9 mouse cellular contexts compared by ENCODE assay signal in genomic region chr16:29837025-29837629, GRCm38 (mm10).
DNase-seq lines count a peak whose midpoint lies in the region; ATAC-seq and TF ChIP-seq lines count a peak whose summit lies in the region.
"Had no signal": no experiment of that assay in that cellular context is flagged by ENCODE, and none has a peak within 500 bp of the region (broad histone marks: within the 10 kb centered on the region; RNA-seq: fewer than 3 reads in every experiment).

No protein-coding gene starts in this region.

- peak overlapping the region; percentile 56 for H3K4me2 ChIP-seq in heart, embryonic 12.5 days
- H3K4me2 ChIP-seq in midbrain, embryonic 16.5 days (ENCODE audit: low read length): peak overlapping the region; percentile 63
- H3K4me2 ChIP-seq: liver, embryonic 15.5 days had no signal

- intact Hi-C loops in heart, adult 2 months (cut with DNase I): no loop called here
- intact Hi-C loops in gastrocnemius, postnatal 36 days (cut with DNase I): no loop called here

- H3K27ac ChIP-seq in heart, embryonic 12.5 days (ENCODE audit: poor library complexity, severe bottlenecking): no peak overlapping the region
- no peak overlapping the region for H3K27ac ChIP-seq in heart, adult 2 months
- H3K27ac ChIP-seq in hindbrain, embryonic 10.5 days: peak overlapping the region; percentile 72; the same call in 1 of the 2 replicates
- no peak overlapping the region for H3K27ac ChIP-seq in midbrain, embryonic 16.5 days (ENCODE audit: low read length)
- H3K27ac ChIP-seq: liver, embryonic 15.5 days had no signal

- no peaks in the 10 kb centered on the region for H3K36me3 ChIP-seq in heart, embryonic 12.5 days
- no peaks in the 10 kb centered on the region for H3K36me3 ChIP-seq in heart, adult 2 months (ENCODE audit: control insufficient read depth, insufficient read depth, low read length)
- no peaks in the 10 kb centered on the region for H3K36me3 ChIP-seq in hindbrain, embryonic 10.5 days
- H3K36me3 ChIP-seq in midbrain, embryonic 16.5 days (ENCODE audit: control insufficient read depth, insufficient read depth, low read length): no peaks in the 10 kb centered on the region
- H3K36me3 ChIP-seq: liver, embryonic 15.5 days had no signal

- no peak for TF ChIP-seq POLR2A in heart, adult 2 months (IDR thresholded peaks at IDR 0.05; ENCODE audit: insufficient read depth, low read depth, low read length)

- H3K27me3 ChIP-seq in heart, embryonic 12.5 days (replicated peaks): 0 out of 2 replicates have a peak, but pooled peaks cover 2% of the 10 kb centered on the region
- no peaks in the 10 kb centered on the region for H3K27me3 ChIP-seq in heart, adult 2 months (ENCODE audit: control insufficient read depth, insufficient read depth, low read length)
- peaks cover 89% of the 10 kb centered on the region for H3K27me3 ChIP-seq in hindbrain, embryonic 10.5 days (ENCODE audit: insufficient read depth, poor library complexity, severe bottlenecking)
- peaks cover 8% of the 10 kb centered on the region; the same call in 1 of the 2 replicates for H3K27me3 ChIP-seq in midbrain, embryonic 16.5 days (ENCODE audit: control insufficient read depth, insufficient read depth, low read depth, low read length)
- H3K27me3 ChIP-seq: liver, embryonic 15.5 days had no signal

- 13% methylated on average over 14 of the region's 14 CpGs for WGBS in heart, embryonic 12.5 days
- WGBS in heart, adult 2 months: 36% methylated on average over 14 of the region's 14 CpGs
- WGBS in hindbrain, embryonic 10.5 days: 9% methylated on average over 14 of the region's 14 CpGs
- under 1% methylated on average over 14 of the region's 14 CpGs for WGBS in midbrain, embryonic 16.5 days

- H3K4me3 ChIP-seq in heart, embryonic 12.5 days: 0 out of 2 replicates have a peak overlapping the region, but pooled peaks have one; percentile 7
- no peak overlapping the region for H3K4me3 ChIP-seq in heart, adult 2 months
- peak overlapping the region; percentile 41 for H3K4me3 ChIP-seq in hindbrain, embryonic 10.5 days
- H3K4me3 ChIP-seq in midbrain, embryonic 16.5 days (ENCODE audit: low read depth, low read length): peak overlapping the region; percentile 27
- H3K4me3 ChIP-seq: liver, embryonic 15.5 days had no signal

- no peak for DNase-seq in heart, adult 2 months
- peak; percentile 51 for DNase-seq in brain, adult 2 months (ENCODE audit: low read depth, low spot score)
- DNase-seq in hindbrain, embryonic 10.5 days (ENCODE audit: low spot score): peak; percentile 75
- DNase-seq in testis, postnatal 10 days (ENCODE audit: low spot score): no peak
- DNase-seq in gastrocnemius, postnatal 36 days: no peak
- DNase-seq in urinary bladder, postnatal 36 days (ENCODE audit: low spot score in 2 of 2): no peak

- H3K4me1 ChIP-seq in heart, embryonic 12.5 days (replicated peaks): peaks cover 12% of the 10 kb centered on the region
- H3K4me1 ChIP-seq in heart, adult 2 months (ENCODE audit: control insufficient read depth, insufficient read depth, low read length): peaks cover 5% of the 10 kb centered on the region
- peaks cover 67% of the 10 kb centered on the region for H3K4me1 ChIP-seq in hindbrain, embryonic 10.5 days (replicated peaks)
- H3K4me1 ChIP-seq in midbrain, embryonic 16.5 days (ENCODE audit: control insufficient read depth, insufficient read depth, low read length): peaks cover 20% of the 10 kb centered on the region

- no peak overlapping the region for H3K9ac ChIP-seq in heart, embryonic 12.5 days
- H3K9ac ChIP-seq in heart, adult 2 months (ENCODE audit: low read depth, low read length): no peak overlapping the region
- H3K9ac ChIP-seq in midbrain, embryonic 16.5 days (ENCODE audit: low read depth, low read length): peak overlapping the region; percentile 50
- H3K9ac ChIP-seq: liver, embryonic 15.5 days had no signal

- TF ChIP-seq EP300 in heart, adult 2 months (IDR thresholded peaks at IDR 0.05; ENCODE audit: insufficient read depth, low read depth, low read length): no peak

- no peak for TF ChIP-seq CTCF in heart, adult 2 months (IDR thresholded peaks at IDR 0.05)

- H3K79me2 ChIP-seq in heart, adult 2 months (replicated peaks; ENCODE audit: control insufficient read depth, insufficient read depth, low read length): no peaks in the 10 kb centered on the region

- H3K9me3 ChIP-seq in heart, embryonic 12.5 days (replicated peaks): no peaks in the 10 kb centered on the region
- no peaks in the 10 kb centered on the region for H3K9me3 ChIP-seq in hindbrain, embryonic 10.5 days
- no peaks in the 10 kb centered on the region for H3K9me3 ChIP-seq in midbrain, embryonic 16.5 days (replicated peaks; ENCODE audit: control insufficient read depth, low read length, poor library complexity, severe bottlenecking)
- H3K9me3 ChIP-seq: liver, embryonic 15.5 days had no signal

- peak; percentile 4; the same call in 1 of the 2 replicates for ATAC-seq in heart, embryonic 12.5 days (ENCODE audit: insufficient number of reproducible peaks, low FRiP score)
- ATAC-seq in midbrain, embryonic 16.5 days: peak; percentile 41; the same call in 1 of the 2 replicates

Comparison
In these comparisons a context has a peak if more than half of its experiments do, and no peak if none do; other contexts are left out.
1. DNase-seq: peak in brain, adult 2 months (single experiment) and hindbrain, embryonic 10.5 days (single experiment); none in heart, adult 2 months (0 of 2), testis, postnatal 10 days (single experiment), gastrocnemius, postnatal 36 days (0 of 2) and urinary bladder, postnatal 36 days (0 of 2).